Mouse (Mus musculus): Measurements from ENCODE around the gene Gna14.

Gna14 gene

DNA sequence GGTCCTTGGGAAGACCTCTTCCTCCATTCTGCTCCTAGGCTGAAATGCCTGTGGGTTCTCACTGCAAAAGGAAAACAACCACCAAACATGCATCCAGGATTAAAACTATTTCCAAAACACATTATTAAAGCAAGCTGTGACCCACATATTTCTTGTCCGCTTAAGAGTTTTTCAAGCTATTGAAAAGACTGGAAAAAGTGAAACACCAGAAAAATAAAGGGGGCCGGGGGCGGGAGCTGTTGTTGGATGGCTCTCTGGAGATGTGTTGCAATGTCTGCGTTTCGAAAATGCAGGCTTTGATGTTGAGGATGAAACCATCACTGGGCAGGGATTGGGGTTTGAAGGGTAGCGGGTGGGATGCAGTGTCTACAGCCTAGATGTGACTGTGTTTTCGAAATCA, 149.0 kb downstream of the Gna14 start:
- DNase-seq (ENCODE audit: extremely low read depth, insufficient read length, low spot score), result no peak

DNA sequence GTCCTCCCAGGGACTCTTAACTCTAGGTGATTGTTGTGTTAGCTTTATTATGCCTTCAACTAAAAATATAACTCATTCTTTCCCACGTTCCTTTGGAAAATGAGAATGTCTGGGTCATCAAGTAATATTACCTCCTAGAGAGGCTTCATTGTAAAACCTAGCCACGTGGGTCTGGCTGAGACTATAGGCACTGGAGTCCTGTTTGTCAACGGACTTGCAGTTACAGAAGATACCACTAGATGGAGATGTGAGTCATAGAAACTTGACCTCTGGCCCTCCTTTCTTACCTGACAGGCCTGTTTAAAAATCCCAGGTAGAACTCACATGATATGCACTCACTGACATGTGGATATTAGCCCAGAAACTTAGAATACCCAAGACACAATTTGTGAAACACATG, 149.8 kb downstream of the Gna14 start:
- DNase-seq (ENCODE audit: extremely low read depth, insufficient read length, low spot score), result no peak

DNA sequence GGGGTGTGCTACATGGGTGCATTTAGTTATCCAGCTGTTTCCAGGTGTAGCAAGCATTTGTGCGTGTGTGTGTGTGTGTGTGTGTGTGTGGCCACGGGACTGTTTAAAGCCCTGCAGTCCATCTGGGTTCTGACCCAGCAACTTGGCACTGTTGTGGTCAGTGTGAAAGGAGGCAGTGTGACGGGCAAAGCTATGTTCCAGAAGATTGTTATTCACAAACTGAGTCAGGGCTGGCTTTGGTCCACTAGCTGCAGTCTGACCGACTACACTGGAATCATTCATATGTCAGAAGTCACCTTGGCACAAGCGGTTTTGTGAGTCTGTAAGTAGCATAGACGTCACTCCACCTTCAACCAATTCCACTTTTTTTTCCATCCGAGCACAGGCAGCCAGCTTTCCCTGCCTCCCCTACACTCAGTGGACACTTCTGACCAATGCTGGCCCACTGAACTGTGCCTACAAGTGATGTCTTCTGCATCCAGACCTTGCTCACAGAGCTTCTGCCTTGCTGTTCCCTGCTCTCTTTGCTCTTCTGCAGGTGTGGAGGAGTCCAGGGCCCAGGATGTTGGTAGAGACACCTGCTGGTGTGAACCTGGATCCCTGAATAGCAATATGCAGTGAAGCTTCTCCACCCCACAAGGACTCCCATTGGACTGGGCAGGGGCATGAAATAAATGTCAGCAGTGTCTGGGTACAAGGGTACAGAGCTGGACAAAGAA, 157.9 kb downstream of the Gna14 start:
- peak; percentile 54 for DNase-seq (ENCODE audit: extremely low read depth, insufficient read length, low spot score)

DNA sequence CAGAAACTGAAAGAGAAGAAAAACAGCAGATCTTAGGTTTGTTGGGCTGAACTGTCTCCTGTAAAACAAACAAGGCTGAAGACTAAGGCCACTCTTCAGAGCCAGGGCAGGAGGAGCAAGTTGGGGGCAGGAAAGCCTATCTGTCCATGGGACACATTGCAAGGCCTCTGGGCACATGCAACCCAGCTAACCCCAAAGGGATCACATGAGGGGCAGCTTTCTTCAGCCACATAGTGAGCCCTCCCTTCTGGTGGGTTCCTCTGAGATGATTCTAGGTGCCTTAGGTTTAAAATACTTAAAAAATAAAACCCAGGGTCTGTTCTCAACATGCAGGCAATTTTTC, 158.4 kb downstream of the Gna14 start:
- no peak for DNase-seq (ENCODE audit: extremely low read depth, insufficient read length, low spot score)

DNA sequence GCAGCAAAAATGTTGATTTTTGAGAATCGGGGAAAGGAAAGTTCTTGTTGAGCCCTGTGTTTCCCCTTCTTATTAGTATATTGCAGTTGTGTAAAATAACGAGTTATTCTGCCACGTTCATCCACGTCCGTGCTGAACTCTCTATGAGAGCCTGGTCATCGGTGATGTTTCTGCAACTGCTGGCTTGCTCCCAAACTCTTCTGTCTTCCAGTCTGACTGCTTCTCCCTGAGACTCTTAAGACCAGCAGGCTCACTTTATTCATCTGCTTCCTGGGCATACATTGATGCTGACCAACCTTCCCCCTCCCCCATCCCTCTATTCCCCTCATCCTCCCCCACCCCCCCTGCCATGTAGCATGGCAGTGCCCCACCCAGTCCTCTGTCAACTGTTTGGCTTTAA, 161.7 kb downstream of the Gna14 start:
- no peak for DNase-seq (ENCODE audit: extremely low read depth, insufficient read length, low spot score)

DNA sequence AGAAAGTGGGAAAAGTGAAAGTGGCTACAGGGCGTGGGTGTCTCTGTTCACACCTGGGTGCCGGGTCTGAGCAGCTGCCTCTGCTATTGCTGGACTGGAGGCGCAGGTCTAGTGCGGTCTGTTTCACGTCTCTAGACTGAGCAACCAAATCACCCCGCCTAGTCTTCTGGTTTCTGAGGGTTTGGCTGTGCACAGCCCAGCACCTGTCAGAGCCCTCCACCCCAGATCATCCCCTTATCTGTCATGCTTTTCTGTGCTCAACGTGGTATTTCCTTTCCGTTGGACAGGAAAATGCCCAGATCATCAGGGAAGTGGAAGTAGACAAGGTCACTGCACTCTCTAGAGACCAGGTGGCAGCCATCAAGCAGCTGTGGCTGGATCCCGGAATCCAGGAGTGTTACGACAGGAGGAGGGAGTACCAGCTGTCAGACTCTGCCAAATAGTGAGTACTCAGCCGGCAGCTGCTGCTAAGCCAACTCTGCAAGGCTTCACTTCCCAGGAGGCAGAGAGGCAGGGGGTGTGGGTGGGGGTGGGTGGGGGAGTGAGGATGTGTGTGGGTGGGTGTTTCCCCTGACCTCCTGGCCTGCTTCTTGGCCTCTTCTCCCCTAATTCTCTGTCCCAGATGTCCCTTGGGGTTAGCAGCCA, 163.2 kb downstream of the Gna14 start:
- DNase-seq (ENCODE audit: extremely low read depth, insufficient read length, low spot score), result no peak

DNA sequence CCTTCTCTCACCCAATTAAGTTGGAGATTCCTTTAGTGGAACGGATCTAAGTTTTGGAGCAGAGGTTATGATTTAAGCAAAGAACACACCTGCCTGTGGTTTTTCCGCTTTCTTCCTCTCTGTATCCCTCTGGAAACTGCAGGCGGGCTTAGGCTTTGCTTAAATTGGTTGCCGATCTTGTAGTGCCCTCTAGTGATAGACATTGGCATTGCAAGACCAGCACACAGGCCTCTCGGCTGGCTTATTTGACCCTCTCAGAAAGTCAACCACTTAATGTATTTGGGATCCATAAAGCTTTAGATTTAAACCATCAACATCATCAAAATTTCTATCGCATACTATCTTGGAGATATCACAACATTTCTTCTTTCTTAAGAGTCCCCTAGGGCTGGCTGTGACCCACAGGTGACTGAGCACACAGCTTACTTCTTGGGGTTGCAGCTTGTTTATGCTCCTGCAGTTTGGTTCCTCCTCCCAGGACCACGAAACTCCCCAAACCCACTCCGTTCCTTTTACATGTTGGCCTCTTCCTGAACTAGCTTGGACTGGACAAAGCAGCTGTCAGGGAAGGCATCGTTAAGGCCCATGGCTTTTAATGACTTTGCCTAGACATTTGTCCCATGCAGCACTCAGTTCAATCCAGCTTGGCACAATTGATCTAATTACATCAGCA, 163.9 kb downstream of the Gna14 start:
- DNase-seq (ENCODE audit: extremely low read depth, insufficient read length, low spot score), result peak; percentile 22

DNA sequence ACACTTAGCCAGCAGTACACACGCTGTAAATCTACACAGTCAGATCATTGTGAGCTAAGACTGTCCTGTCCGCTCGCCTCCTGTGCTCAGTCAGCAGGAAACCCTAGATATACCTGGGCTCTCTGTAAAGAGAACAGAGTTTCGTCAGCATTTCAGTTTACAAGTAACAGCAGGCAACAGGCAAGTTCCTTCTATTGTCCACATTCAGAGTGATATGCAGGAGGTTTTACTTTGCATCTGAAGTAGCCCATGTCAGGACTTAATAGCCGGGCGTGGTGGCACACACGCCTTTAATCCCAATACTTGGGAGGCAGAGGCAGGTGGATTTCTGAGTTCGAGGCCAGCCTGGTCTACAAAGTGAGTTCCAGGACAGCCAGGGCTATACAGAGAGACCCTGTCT, 166.5 kb downstream of the Gna14 start:
- no peak for DNase-seq (ENCODE audit: extremely low read depth, insufficient read length, low spot score)

DNA sequence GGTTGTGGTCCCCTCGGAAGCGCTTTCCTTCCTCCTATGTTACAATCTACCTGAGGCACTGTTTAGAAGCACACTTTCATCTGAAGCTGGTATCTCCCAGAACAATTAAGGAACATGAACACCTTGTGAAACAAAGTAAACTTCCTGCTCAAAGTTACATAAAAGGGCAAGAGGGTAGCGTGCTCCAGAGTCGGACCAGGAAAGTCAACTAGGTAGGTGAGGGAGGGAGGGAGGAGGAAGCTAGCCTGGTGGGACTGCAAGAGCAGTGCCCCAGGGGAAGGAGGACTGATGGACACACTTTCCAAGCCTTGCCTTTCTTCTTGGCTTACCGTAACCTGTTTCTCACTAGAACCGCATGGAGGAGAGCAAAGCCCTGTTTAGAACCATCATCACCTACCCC, 172.1 kb downstream of the Gna14 start:
- no peak for DNase-seq (ENCODE audit: extremely low read depth, insufficient read length, low spot score)

DNA sequence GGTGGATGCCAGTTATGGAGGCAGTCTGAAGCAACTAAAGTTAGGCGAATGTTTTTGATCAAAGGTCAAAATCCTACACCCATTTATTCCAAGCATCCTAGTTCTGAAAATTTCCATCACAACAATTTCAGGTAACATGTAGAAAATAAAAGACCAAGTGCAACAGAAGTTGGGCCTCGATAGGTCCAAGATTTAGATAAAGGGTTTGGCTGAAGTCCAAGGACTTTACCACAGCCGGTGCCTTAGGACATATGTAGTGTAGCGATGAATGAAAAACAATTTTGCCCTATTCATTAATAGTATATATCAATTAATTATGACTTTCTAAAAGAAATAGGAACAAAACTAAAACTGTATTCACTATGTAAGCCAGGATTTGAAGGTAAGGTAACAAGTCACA, 187.6 kb downstream of the Gna14 start:
- DNase-seq (ENCODE audit: extremely low read depth, insufficient read length, low spot score), result no peak

DNA sequence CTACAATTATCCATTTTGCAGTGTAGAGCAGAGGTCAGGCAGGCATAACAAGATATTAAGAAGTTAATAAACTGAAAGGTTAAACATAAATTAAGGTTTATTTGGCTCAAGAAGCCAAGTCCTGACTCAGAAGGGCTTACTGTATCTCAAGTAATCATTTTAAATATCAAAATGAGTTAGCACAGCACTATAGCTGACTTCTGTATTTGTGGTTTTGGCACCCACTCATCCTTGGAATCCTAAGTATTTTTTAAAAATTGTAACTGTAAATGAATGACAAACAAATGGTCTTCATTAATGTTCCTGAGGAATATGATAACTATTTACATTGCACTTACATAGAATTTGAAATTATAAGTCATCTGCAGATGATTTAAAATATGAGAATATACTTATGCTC, 189.4 kb downstream of the Gna14 start:
- no peak for DNase-seq (ENCODE audit: extremely low read depth, insufficient read length, low spot score)

DNA sequence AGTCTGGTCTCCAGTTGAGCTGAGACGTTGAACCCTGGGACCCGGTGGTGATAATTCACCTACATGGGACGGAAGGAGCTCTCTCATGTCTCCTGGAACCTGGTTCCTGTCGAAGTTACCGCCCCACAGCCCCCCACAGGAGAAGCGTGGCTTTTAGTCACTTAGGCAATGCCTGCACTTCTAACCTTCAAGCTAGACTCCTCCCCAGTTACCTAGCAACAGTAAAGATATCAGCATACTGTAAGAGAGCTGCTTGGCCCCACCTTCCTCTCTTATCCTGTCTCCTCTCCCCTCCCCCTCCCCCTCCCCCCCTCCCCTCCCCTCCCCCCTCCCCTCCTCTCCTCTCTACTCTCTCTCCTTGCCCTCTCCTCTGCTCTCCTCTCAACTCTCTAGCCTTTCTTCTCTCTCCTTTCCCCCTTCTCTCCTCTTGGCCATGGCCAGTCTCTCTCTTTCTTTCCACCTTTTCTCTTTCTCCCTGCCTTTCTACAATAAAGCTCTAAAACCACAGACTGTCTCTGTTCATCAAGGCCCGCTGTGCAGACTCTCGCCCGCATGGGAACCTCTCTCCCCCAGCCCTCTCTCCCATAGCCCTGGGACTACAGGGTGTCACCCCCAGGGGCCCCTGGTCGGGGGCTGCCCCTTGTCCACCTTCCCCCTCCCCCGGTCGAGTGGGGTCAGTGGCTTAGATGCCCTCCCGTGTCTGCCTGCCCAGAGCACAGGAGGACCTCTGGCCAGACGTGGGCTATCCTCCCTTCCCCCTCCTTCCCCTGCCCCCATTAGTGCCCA, 190.2 kb downstream of the Gna14 start:
- no peak for DNase-seq (ENCODE audit: extremely low read depth, insufficient read length, low spot score)
